In the genomic region with DNA sequence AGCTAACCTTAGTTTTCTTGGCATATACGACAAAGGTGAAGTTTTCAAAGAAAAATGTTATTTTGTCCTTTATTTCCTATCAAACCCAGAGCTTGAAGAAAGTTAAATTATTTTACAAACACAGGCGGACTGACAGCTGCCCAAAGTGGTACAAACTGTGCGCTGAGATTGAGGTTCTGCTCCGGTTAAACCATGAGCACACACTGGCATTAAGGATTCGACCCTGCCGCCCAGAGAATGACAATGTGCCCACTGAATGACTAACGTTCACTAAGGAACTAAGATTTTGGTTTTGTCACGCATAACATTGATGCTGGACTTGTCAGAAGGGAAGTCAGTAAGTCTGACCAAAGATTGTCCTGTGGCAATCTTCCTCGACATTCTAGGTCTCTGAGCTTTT, we compare ENCODE assay signal across 20 mouse cellular contexts. TPM values are rescaled to one million over a fixed set of nuclear protein-coding genes. Genes with fewer than 3 reads are reported as not detected.
DNase-seq lines count a peak whose midpoint lies in the region; ATAC-seq and TF ChIP-seq lines count a peak whose summit lies in the region.
"Had no signal": no experiment of that assay in that cellular context is flagged by ENCODE, and none has a peak within 500 bp of the region (broad histone marks: within the 10 kb centered on the region; RNA-seq: fewer than 3 reads in every experiment).

No protein-coding gene starts in this region.

- H3K9me3 ChIP-seq in heart, embryonic 11.5 days (replicated peaks; ENCODE audit: control insufficient read depth, low read length), result no peaks in the 10 kb centered on the region
- no peaks in the 10 kb centered on the region; the same call in 1 of the 2 replicates for H3K9me3 ChIP-seq in midbrain, embryonic 11.5 days (ENCODE audit: control insufficient read depth, low read length)
- H3K9me3 ChIP-seq in midbrain, embryonic 15.5 days, result no peaks in the 10 kb centered on the region
- H3K9me3 ChIP-seq in hindbrain, embryonic 14.5 days (ENCODE audit: control insufficient read depth, low read length), result 0 out of 2 replicates have a peak, but pooled peaks cover 3% of the 10 kb centered on the region
- H3K9me3 ChIP-seq: embryonic facial prominence, embryonic 13.5 days; forebrain, embryonic 13.5 days had no signal

- no peak for DNase-seq in gastrocnemius, adult 2 months
- DNase-seq in gastrocnemius, adult 18-20 months (ENCODE audit: low spot score), result no peak
- DNase-seq in heart, adult 18-20 months, result no peak
- DNase-seq in midbrain, embryonic 11.5 days (ENCODE audit: low spot score, missing footprints), result peak; percentile 62
- no peak for DNase-seq in hindbrain, embryonic 14.5 days (ENCODE audit: low spot score)
- DNase-seq: cerebellum, adult 11-12 months; cerebellum, adult 2 months; cerebellum, adult 9-10 months; forebrain, postnatal 0 days had no signal

- no peak overlapping the region for H3K9ac ChIP-seq in heart, embryonic 11.5 days (ENCODE audit: low read depth, low read length)
- H3K9ac ChIP-seq in midbrain, embryonic 11.5 days (ENCODE audit: low read length), result no peak overlapping the region
- no peak overlapping the region for H3K9ac ChIP-seq in midbrain, embryonic 15.5 days
- no peak overlapping the region for H3K9ac ChIP-seq in hindbrain, embryonic 14.5 days
- H3K9ac ChIP-seq: embryonic facial prominence, embryonic 13.5 days; forebrain, embryonic 13.5 days; forebrain, embryonic 15.5 days; forebrain, postnatal 0 days had no signal

- WGBS in heart, embryonic 11.5 days (ENCODE audit: insufficient replicate concordance), result 84% methylated on average over 9 of the region's 9 CpGs
- WGBS in midbrain, embryonic 11.5 days, result 88% methylated on average over 9 of the region's 9 CpGs
- 84% methylated on average over 9 of the region's 9 CpGs for WGBS in midbrain, embryonic 15.5 days
- WGBS in hindbrain, embryonic 14.5 days, result 86% methylated on average over 9 of the region's 9 CpGs

- no peak for ATAC-seq in heart, embryonic 11.5 days (replicated peaks; ENCODE audit: insufficient number of reproducible peaks, low FRiP score, low TSS enrichment)
- no peak for ATAC-seq in midbrain, embryonic 11.5 days (ENCODE audit: low FRiP score)
- ATAC-seq in midbrain, embryonic 15.5 days (replicated peaks), result no peak
- 0 out of 2 replicates have a peak, but pooled peaks have one; percentile 8 for ATAC-seq in granulocyte monocyte progenitor cell, adult 5-6 weeks (replicated peaks; ENCODE audit: poor library complexity, severe bottlenecking)
- ATAC-seq in hindbrain, embryonic 14.5 days (ENCODE audit: low FRiP score), result no peak
- ATAC-seq: activated CD4-positive, CD25-positive, alpha-beta regulatory T cell, adult 4 months; CD4-positive, CD25-positive, alpha-beta regulatory T cell, adult 4 months; forebrain, embryonic 13.5 days; forebrain, postnatal 0 days; Patski had no signal

- intact Hi-C loops in gastrocnemius, adult 2 months (cut with DNase I), result no loop called here

- H3K4me2 ChIP-seq in heart, embryonic 11.5 days, result no peak overlapping the region
- no peak overlapping the region for H3K4me2 ChIP-seq in midbrain, embryonic 11.5 days
- no peak overlapping the region for H3K4me2 ChIP-seq in midbrain, embryonic 15.5 days
- H3K4me2 ChIP-seq in hindbrain, embryonic 14.5 days (replicated peaks), result no peak overlapping the region
- H3K4me2 ChIP-seq: embryonic facial prominence, embryonic 13.5 days; forebrain, embryonic 13.5 days; forebrain, embryonic 15.5 days had no signal

- no peak for TF ChIP-seq CTCF in gastrocnemius, adult 2 months (IDR thresholded peaks at IDR 0.05)

- peaks cover 5% of the 10 kb centered on the region; the same call in 1 of the 2 replicates for H3K4me1 ChIP-seq in heart, embryonic 11.5 days (ENCODE audit: control insufficient read depth, insufficient read depth, low read length)
- H3K4me1 ChIP-seq in midbrain, embryonic 11.5 days (ENCODE audit: control insufficient read depth, insufficient read depth, low read length), result no peaks in the 10 kb centered on the region; the same call in 1 of the 2 replicates
- H3K4me1 ChIP-seq in midbrain, embryonic 15.5 days, result 0 out of 2 replicates have a peak, but pooled peaks cover 6% of the 10 kb centered on the region
- H3K4me1 ChIP-seq in hindbrain, embryonic 14.5 days (replicated peaks; ENCODE audit: control insufficient read depth, insufficient read depth, low read length), result peaks cover 10% of the 10 kb centered on the region; the same call in 1 of the 2 replicates

- H3K27me3 ChIP-seq in heart, embryonic 11.5 days (ENCODE audit: control insufficient read depth, insufficient read depth, low read length), result no peaks in the 10 kb centered on the region
- H3K27me3 ChIP-seq in midbrain, embryonic 11.5 days (ENCODE audit: control insufficient read depth, insufficient read depth, low read length), result no peaks in the 10 kb centered on the region
- H3K27me3 ChIP-seq in midbrain, embryonic 15.5 days (replicated peaks), result no peaks in the 10 kb centered on the region
- H3K27me3 ChIP-seq in hindbrain, embryonic 14.5 days (ENCODE audit: control insufficient read depth, insufficient read depth, low read length), result no peaks in the 10 kb centered on the region
- H3K27me3 ChIP-seq: CH12.LX; embryonic facial prominence, embryonic 13.5 days; forebrain, embryonic 13.5 days; forebrain, embryonic 15.5 days; Patski had no signal

- H3K36me3 ChIP-seq in heart, embryonic 11.5 days (ENCODE audit: control insufficient read depth, insufficient read depth, low read length), result no peaks in the 10 kb centered on the region
- H3K36me3 ChIP-seq in midbrain, embryonic 11.5 days (ENCODE audit: control insufficient read depth, insufficient read depth, low read length), result no peaks in the 10 kb centered on the region
- H3K36me3 ChIP-seq in midbrain, embryonic 15.5 days (replicated peaks), result no peaks in the 10 kb centered on the region
- H3K36me3 ChIP-seq in hindbrain, embryonic 14.5 days (replicated peaks; ENCODE audit: control insufficient read depth, insufficient read depth), result no peaks in the 10 kb centered on the region
- H3K36me3 ChIP-seq: embryonic facial prominence, embryonic 13.5 days; forebrain, embryonic 15.5 days; G1E had no signal

- H3K27ac ChIP-seq in gastrocnemius, adult 2 months, result peak overlapping the region; percentile 58; the same call in 1 of the 2 replicates
- H3K27ac ChIP-seq in heart, embryonic 11.5 days (ENCODE audit: low read depth, low read length), result 0 out of 2 replicates have a peak overlapping the region, but pooled peaks have one; percentile 10
- no peak overlapping the region for H3K27ac ChIP-seq in midbrain, embryonic 11.5 days (ENCODE audit: low read depth, low read length)
- H3K27ac ChIP-seq in midbrain, embryonic 15.5 days, result no peak overlapping the region
- no peak overlapping the region for H3K27ac ChIP-seq in hindbrain, embryonic 14.5 days
- H3K27ac ChIP-seq: embryonic facial prominence, embryonic 13.5 days; forebrain, embryonic 13.5 days; forebrain, embryonic 15.5 days had no signal

- H3K4me3 ChIP-seq in gastrocnemius, adult 2 months, result no peak overlapping the region
- H3K4me3 ChIP-seq in heart, embryonic 11.5 days (ENCODE audit: low read depth, low read length), result no peak overlapping the region
- H3K4me3 ChIP-seq in midbrain, embryonic 11.5 days (ENCODE audit: low read depth, low read length), result no peak overlapping the region
- H3K4me3 ChIP-seq in midbrain, embryonic 15.5 days, result no peak overlapping the region
- no peak overlapping the region for H3K4me3 ChIP-seq in hindbrain, embryonic 14.5 days (replicated peaks; ENCODE audit: low read length)
- H3K4me3 ChIP-seq: embryonic facial prominence, embryonic 13.5 days; forebrain, embryonic 13.5 days; forebrain, embryonic 15.5 days had no signal

RNA-seq across cellular contexts. Expression of a gene that starts 24.0 kb away (rescaled TPM):
- total RNA-seq in gastrocnemius, adult 2 months (2021), result 10 to 100 TPM; 27.6 to 39.9 TPM
- total RNA-seq in gastrocnemius, adult 18-20 months (2021), result 10 to 100 TPM; 29.7 to 34.6 TPM
- 258 and 317 TPM in 2 replicates for polyA plus RNA-seq in heart, embryonic 11.5 days (2014; fragmentation: Nextera tagmentation; extraction: Ambion mirVana)
- total RNA-seq in heart, adult 18-20 months (2021), result 100 to 1,000 TPM; 672 to 774 TPM
- polyA plus RNA-seq in midbrain, embryonic 11.5 days (2014; fragmentation: Nextera tagmentation; extraction: Ambion mirVana), result 21.1 and 21.2 TPM in 2 replicates
- polyA plus RNA-seq in midbrain, embryonic 15.5 days (2015; fragmentation: Nextera tagmentation; extraction: Ambion mirVana), result 35.8 and 40.7 TPM in 2 replicates
- 20.2 and 25.5 TPM in 2 replicates for total RNA-seq in granulocyte monocyte progenitor cell, adult 5-6 weeks (2014; fragmentation: Nextera tagmentation)
- 55.3 and 60.4 TPM in 2 replicates for total RNA-seq in granulocyte monocyte progenitor cell, adult 5-6 weeks (2017)
- 30.8 and 34.4 TPM in 2 replicates for polyA plus RNA-seq in hindbrain, embryonic 14.5 days (2014; fragmentation: Nextera tagmentation; extraction: Ambion mirVana)
- total RNA-seq: CH12.LX had no signal
- polyA plus RNA-seq: G1E had no signal

Comparison
In these comparisons a context has a peak if more than half of its experiments do, and no peak if none do; other contexts are left out.
1. H3K27ac ChIP-seq: peak in gastrocnemius, adult 2 months (single experiment) and heart, embryonic 11.5 days (single experiment); none in midbrain, embryonic 11.5 days (single experiment), midbrain, embryonic 15.5 days (single experiment) and hindbrain, embryonic 14.5 days (single experiment).
2. RNA of a gene that starts 24.0 kb away (total RNA-seq): 672 to 774 TPM in heart, adult 18-20 months; 20.2 to 60.4 TPM in granulocyte monocyte progenitor cell, adult 5-6 weeks, 27.6 to 39.9 TPM in gastrocnemius, adult 2 months and 29.7 to 34.6 TPM in gastrocnemius, adult 18-20 months; every median in the first group is over 10 times any median in the second.